Mouse (Mus musculus) stomach, postnatal 0 days (tissue): Measurements from ENCODE around the gene Ubqln4. TPM values are rescaled to one million over a fixed set of nuclear protein-coding genes. Genes with fewer than 3 reads are reported as not detected.
A peak's percentile ranks its signal among the peaks of the same experiment; 100 is the strongest.

ENCODE experiments used
- ATAC-seq: fragments of 200-750 bp; cut with Nextera tagmentation; 2 replicates; pipeline ENCODE4 v1.8.0; 2017; ENCODE audit not compliant: low FRiP score, low TSS enrichment
- DNase-seq: peaks from one replicate; pipeline ENCODE4 v3.0.0-alpha.2; 2016; ENCODE audit warnings: low spot score
- H3K27ac ChIP-seq: fragments of 300-500 bp; sonication (generic); replicated peaks from 2 replicates; pipeline ENCODE4 v1.5.1; 2014; ENCODE audit warnings: mild to moderate bottlenecking, control low read depth
- H3K27me3 ChIP-seq: fragments of 300-500 bp; sonication (generic); 2 replicates; pipeline ENCODE4 v1.6.1; 2014; ENCODE audit warnings: low read length; ENCODE audit not compliant: control insufficient read depth, insufficient read depth
- H3K36me3 ChIP-seq: fragments of 300-500 bp; sonication (generic); 2 replicates; pipeline ENCODE4 v1.6.1; 2014; ENCODE audit warnings: low read length, mixed read lengths; ENCODE audit not compliant: control insufficient read depth, insufficient read depth
- H3K4me1 ChIP-seq: fragments of 300-500 bp; sonication (generic); replicated peaks from 2 replicates; pipeline ENCODE4 v1.6.1; 2014; ENCODE audit warnings: antibody characterized with exemption; ENCODE audit not compliant: control insufficient read depth, insufficient read depth
- H3K4me2 ChIP-seq: fragments of 300-500 bp; sonication (generic); replicated peaks from 2 replicates; pipeline ENCODE4 v1.6.1; 2014; ENCODE audit warnings: low read depth, mild to moderate bottlenecking, control low read depth, moderate library complexity
- H3K4me3 ChIP-seq: fragments of 300-500 bp; sonication (generic); 2 replicates; pipeline ENCODE4 v1.5.1; 2014; ENCODE audit warnings: low read depth, low read length, control low read depth
- H3K9ac ChIP-seq: fragments of 300-500 bp; sonication (generic); 2 replicates; pipeline ENCODE4 v1.6.1; 2014; ENCODE audit warnings: mild to moderate bottlenecking, low read length, control low read depth, mixed read lengths
- H3K9me3 ChIP-seq: fragments of 300-500 bp; sonication (generic); 2 replicates; pipeline ENCODE4 v1.6.1; 2016; ENCODE audit warnings: low read length; ENCODE audit not compliant: control insufficient read depth
- CTCF ChIP-seq: IDR thresholded peaks from 2 replicates; pipeline ENCODE4 v1.5.1; 2016; ENCODE audit warnings: antibody characterized with exemption, low read depth, mild to moderate bottlenecking, moderate library complexity
- EP300 ChIP-seq: optimal IDR thresholded peaks from 2 replicates; pipeline ENCODE3; 2016; ENCODE audit warnings: antibody characterized with exemption
- WGBS: fragments of 180-500 bp; shearing (Covaris S2); extraction: QIAGEN DNeasy Blood & Tissue Kit; methylation state at CpG from one replicate; pipeline ENCODE4 v1.1.7; 2014; 5-methylcytosine and 5-hydroxymethylcytosine counted together
- microRNA counts: library from miRNA; unstranded; fragments of <30 nt; microRNA quantifications from one replicate; lab custom pipeline; 2015
- microRNA-seq: library from miRNA; unstranded; fragments of <30 nt; microRNA quantifications from one replicate; pipeline ENCODE4, GENCODE M21; 2016
- polyA plus RNA-seq: library from polyadenylated mRNA; unstranded; fragments of >200 nt; fragmentation: Nextera tagmentation; extraction: Ambion mirVana; gene quantifications from 2 replicates; pipeline ENCODE4 v1.2.1, GENCODE M21; 2015

Gene Ubqln4
- polyA plus RNA-seq, 1 experiment from 2014 or later: 19.5 TPM

GRCm38 (mm10) chr3:88614418-88614817 is 60.9 kb downstream of the Ubqln4 start:
- Histone ChIP-seq H3K9ac (no peak overlapping the region), H3K36me3 (no peaks in the 10 kb centered on the region), H3K4me2 (no peak overlapping the region), H3K9me3 (no peaks in the 10 kb centered on the region), H3K27ac (no peak overlapping the region), H3K27me3 (no peaks in the 10 kb centered on the region), H3K4me3 (no peak overlapping the region), H3K4me1 (no peaks in the 10 kb centered on the region)
- ATAC-seq: no peak
- TF ChIP-seq EP300 (no peak), CTCF (no peak)
- 74% methylated on average over 8 of the region's 8 CpGs for WGBS
- DNase-seq: no peak

GRCm38 (mm10) chr3:88615117-88615516 is 61.6 kb downstream of the Ubqln4 start:
- no peak overlapping the region for H3K9ac ChIP-seq
- no peaks in the 10 kb centered on the region for H3K36me3 ChIP-seq
- no peak overlapping the region for H3K4me3 ChIP-seq
- TF ChIP-seq CTCF: no peak
- TF ChIP-seq EP300: no peak
- no peaks in the 10 kb centered on the region for H3K27me3 ChIP-seq
- H3K4me1 ChIP-seq: no peaks in the 10 kb centered on the region
- H3K27ac ChIP-seq: peak overlapping the region; percentile 84
- H3K4me2 ChIP-seq: no peak overlapping the region
- peak; percentile 78 for DNase-seq
- no peaks in the 10 kb centered on the region for H3K9me3 ChIP-seq
- peak; percentile 76 for ATAC-seq
- WGBS: 63% methylated on average over 5 of the region's 5 CpGs

DNA sequence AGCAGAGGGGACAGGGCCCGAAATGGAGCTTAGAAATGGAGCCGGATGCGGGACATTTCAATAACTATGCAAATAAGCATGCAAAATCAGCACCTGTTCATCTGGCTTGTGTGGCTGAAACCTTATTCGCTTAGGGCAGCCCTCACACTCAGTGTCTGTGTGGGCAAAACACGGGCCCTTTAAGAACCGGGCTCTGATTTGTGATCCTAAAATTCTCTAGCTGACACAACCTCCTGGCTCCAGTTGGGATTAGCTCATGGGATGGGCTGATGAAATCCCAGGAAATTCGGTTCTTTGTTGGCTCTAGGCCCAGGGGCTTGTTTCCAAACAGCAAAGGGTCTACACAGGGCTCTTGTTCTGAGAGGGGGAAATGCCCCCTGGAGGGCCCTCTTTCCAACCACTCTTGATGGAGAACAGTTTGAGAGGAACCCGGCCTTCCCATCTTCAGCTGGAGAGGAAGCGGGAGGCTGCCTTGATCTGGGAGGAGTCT is 62.4 kb downstream of the Ubqln4 start:
- Histone ChIP-seq H3K27ac (peak overlapping the region; percentile 84), H3K4me3 (peak overlapping the region; percentile 31)

DNA sequence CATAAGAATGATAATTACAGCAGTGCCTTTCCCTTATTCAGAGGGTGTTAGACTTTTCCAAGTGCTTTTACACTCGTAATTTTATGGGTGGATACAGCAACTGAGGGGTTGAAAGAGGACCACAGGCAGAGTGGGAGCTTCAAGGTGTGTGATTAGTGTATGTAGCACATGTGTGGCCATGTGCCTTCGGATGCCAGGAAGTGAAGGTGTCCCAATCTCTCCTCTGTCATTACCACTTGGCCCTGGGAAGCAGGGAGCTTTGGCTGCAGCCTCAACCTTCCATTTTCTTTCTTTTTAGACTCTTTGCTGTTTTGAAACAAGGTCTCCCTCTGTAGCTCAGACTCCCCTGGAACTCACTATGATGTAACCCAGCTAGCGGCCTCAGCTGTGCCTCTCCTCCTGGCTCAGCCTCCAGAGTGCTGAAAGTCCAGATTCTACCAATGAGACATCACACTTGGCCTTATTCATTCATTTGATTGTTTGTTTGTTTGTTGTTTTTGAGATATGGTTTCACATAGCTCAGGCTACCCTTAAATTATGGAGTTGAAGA is 63.5 kb downstream of the Ubqln4 start:
- no peaks in the 10 kb centered on the region for H3K27me3 ChIP-seq
- H3K9me3 ChIP-seq: no peaks in the 10 kb centered on the region
- no peak for DNase-seq
- WGBS: 60% methylated on average over 3 of the region's 3 CpGs
- ATAC-seq: no peak
- H3K4me2 ChIP-seq: peak overlapping the region; percentile 56
- peak overlapping the region; percentile 31 for H3K4me3 ChIP-seq
- peak overlapping the region; percentile 84 for H3K27ac ChIP-seq
- H3K9ac ChIP-seq: peak overlapping the region; percentile 56; the same call in 1 of the 2 replicates
- no peaks in the 10 kb centered on the region for H3K4me1 ChIP-seq
- no peaks in the 10 kb centered on the region for H3K36me3 ChIP-seq
- TF ChIP-seq EP300: no peak
- no peak for TF ChIP-seq CTCF

More for the DNA sequence above, 62.4 kb downstream of the Ubqln4 start:
- DNase-seq (peak; percentile 42), ATAC-seq (peak; percentile 65)
- Histone ChIP-seq H3K36me3 (no peaks in the 10 kb centered on the region), H3K9me3 (no peaks in the 10 kb centered on the region), H3K27me3 (no peaks in the 10 kb centered on the region), H3K4me2 (peak overlapping the region; percentile 56), H3K9ac (peak overlapping the region; percentile 56), H3K4me1 (no peaks in the 10 kb centered on the region)
- 43% methylated on average over 9 of the region's 9 CpGs for WGBS
- peak; percentile 15 for TF ChIP-seq CTCF
- no peak for TF ChIP-seq EP300

DNA sequence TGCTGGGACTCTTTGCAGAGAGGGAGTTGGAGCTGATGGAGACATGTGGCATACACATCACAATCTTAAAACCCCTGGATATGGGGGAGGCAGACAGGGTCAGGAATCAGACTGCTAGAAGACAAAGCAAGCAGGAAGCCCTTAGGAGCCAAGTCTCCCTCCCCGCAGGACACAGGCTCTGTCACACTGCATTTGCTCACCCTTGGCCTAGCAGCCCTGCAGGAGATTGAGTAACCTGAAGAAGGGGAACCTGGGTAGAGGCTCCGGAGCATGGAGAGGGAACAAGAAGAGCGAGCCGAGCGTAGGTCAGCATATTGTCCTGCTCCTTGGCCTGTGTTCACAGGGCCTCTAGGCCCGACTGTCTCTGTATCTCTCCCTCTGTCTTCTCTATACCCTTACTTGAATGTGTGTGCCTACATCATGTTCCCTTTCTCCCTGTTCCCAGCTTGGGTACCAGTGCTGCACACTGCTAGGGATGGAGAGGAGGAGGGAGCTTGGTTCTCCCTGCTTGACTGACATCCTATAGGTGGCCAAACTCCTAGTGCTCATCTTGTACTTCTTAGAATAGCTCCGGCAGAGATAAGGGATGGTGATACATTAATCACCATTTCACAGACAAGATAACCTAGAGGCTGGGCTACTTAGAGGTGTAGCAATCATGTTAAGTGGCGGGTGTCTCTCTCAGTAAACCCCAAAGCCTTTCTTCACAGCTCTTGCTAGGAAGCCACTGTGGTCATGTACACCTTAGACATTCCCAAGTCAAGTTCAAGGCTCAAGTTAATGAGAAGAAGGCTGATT is 64.7 kb downstream of the Ubqln4 start:
- ATAC-seq (no peak), DNase-seq (no peak)
- Histone ChIP-seq H3K9ac (no peak overlapping the region), H3K4me3 (no peak overlapping the region), H3K4me2 (0 out of 2 replicates have a peak overlapping the region, but pooled peaks have one; percentile 17), H3K9me3 (no peaks in the 10 kb centered on the region), H3K4me1 (no peaks in the 10 kb centered on the region), H3K27me3 (no peaks in the 10 kb centered on the region), H3K27ac (no peak overlapping the region), H3K36me3 (no peaks in the 10 kb centered on the region)
- 70% methylated on average over 8 of the region's 8 CpGs for WGBS
- TF ChIP-seq EP300 (no peak), CTCF (no peak)

MicroRNA genes within 50 kb of the gene (microRNA counts, 519-probe panel; counts per million panel counts)
- microRNA mmu-miR-1905 (lab: Ali Mortazavi, UCI): not detected

Small RNA genes lying within 50 kb of the gene (microRNA-seq; reads per million reads assigned to microRNA genes)
- not detected for gene Mir1905

Other genes with a start within 250 kb of the Ubqln4 start
- gene Glmp, start 228.7 kb upstream of the Ubqln4 start, polyA plus RNA-seq: 161 and 166 TPM in 2 replicates
- gene Tmem79, start 217.6 kb upstream of the Ubqln4 start, polyA plus RNA-seq: 51.9 and 54.1 TPM in 2 replicates
- 15.9 and 19.0 TPM in 2 replicates for gene Smg5, start 217.5 kb upstream of the Ubqln4 start, polyA plus RNA-seq
- gene Paqr6, start 189.2 kb upstream of the Ubqln4 start, polyA plus RNA-seq: 12.3 and 16.2 TPM in 2 replicates
- gene Bglap3, start 181.0 kb upstream of the Ubqln4 start, polyA plus RNA-seq: 199 and 225 TPM in 2 replicates
- gene Bglap2, start 175.1 kb upstream of the Ubqln4 start, polyA plus RNA-seq: 20.1 and 24.9 TPM in 2 replicates
- gene Bglap, start 169.3 kb upstream of the Ubqln4 start, polyA plus RNA-seq: 0.64 TPM in 1 of 2 replicates, not detected in the other
- 55.6 and 58.1 TPM in 2 replicates for gene Pmf1, start 143.4 kb upstream of the Ubqln4 start, polyA plus RNA-seq
- gene Slc25a44, start 128.6 kb upstream of the Ubqln4 start, polyA plus RNA-seq: 9.7 and 9.8 TPM in 2 replicates
- gene Sema4a, start 92.6 kb upstream of the Ubqln4 start, polyA plus RNA-seq: 27.9 and 32.7 TPM in 2 replicates
- 250 and 267 TPM in 2 replicates for gene Lmna, start 43.8 kb upstream of the Ubqln4 start, polyA plus RNA-seq
- 3.3 and 3.4 TPM in 2 replicates for gene Mex3a, start 21.4 kb upstream of the Ubqln4 start, polyA plus RNA-seq
- 252 and 271 TPM in 2 replicates for gene Rab25, start 5.5 kb upstream of the Ubqln4 start, polyA plus RNA-seq
- 154 and 157 TPM in 2 replicates for gene Lamtor2, start 684 bp upstream of the Ubqln4 start, polyA plus RNA-seq
- gene Ssr2, start 22.1 kb downstream of the Ubqln4 start, polyA plus RNA-seq: 257 and 271 TPM in 2 replicates
- 29.0 and 33.0 TPM in 2 replicates for gene Arhgef2, start 52.2 kb downstream of the Ubqln4 start, polyA plus RNA-seq
- 0.07 TPM in 1 of 2 replicates, not detected in the other for gene Rxfp4, start 99.4 kb downstream of the Ubqln4 start, polyA plus RNA-seq
- 38.1 and 45.9 TPM in 2 replicates for gene Khdc4, start 132.0 kb downstream of the Ubqln4 start, polyA plus RNA-seq
- gene Rit1, start 163.1 kb downstream of the Ubqln4 start, polyA plus RNA-seq: 85.5 and 86.9 TPM in 2 replicates
- gene Syt11, start 221.4 kb downstream of the Ubqln4 start, polyA plus RNA-seq: 9.6 and 10.1 TPM in 2 replicates